Mouse (Mus musculus): Measurements from ENCODE around the gene Ung.
A peak's percentile ranks its signal among the peaks of the same experiment; 100 is the strongest.

DNA sequence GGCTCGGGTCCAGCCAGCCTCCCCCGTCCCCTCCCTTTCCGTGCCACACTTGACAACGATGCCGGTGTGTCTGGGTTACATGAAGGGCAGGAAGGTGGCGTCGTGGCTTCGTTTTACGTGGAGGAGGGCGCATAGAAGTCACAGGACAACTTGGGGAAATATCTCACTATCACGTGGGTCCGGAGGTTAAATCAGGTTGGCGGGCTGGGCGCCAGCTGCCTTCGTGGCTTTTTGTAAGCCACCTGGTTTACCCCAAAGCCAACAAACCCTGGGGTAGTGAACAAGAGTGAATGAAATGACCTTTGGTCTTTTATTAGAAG, 1.3 kb downstream of the Ung start:
- TF ChIP-seq CTCF (IDR thresholded peaks at IDR 0.05; ENCODE audit: low read depth): 0 out of 2 replicates have a peak, but pooled peaks have one; percentile 10
- no peak for TF ChIP-seq EP300 (optimal IDR thresholded peaks at IDR 0.05)

Measured in stomach, postnatal 0 days (tissue).